Mouse (Mus musculus) kidney, adult 11 months (tissue): ENCODE data around the gene Ist1.

Experiments
- DNase-seq: peaks from one replicate; pipeline ENCODE4 v3.0.0; 2022

Gene Ist1

GRCm38 (mm10) chr8:109681535-109681934 is 11.5 kb downstream of the Ist1 start:
- DNase-seq = peak; percentile 19

- no peak for DNase-seq
Observed at GRCm38 (mm10) chr8:109675896-109676643, 17.0 kb downstream of the Ist1 start.

- peak; percentile 48 for DNase-seq
Observed at GRCm38 (mm10) chr8:109673596-109673995, 19.5 kb downstream of the Ist1 start.

- no peak for DNase-seq
Observed at GRCm38 (mm10) chr8:109672656-109673055, 20.4 kb downstream of the Ist1 start.

GRCm38 (mm10) chr8:109666616-109667015 is 26.4 kb downstream of the Ist1 start:
- no peak for DNase-seq

- no peak for DNase-seq
Observed at GRCm38 (mm10) chr8:109662328-109662727, 30.7 kb downstream of the Ist1 start.

- no peak for DNase-seq
Observed at GRCm38 (mm10) chr8:109656860-109657259, 36.2 kb downstream of the Ist1 start.

- no peak for DNase-seq
Observed at GRCm38 (mm10) chr8:109650801-109651200, 42.3 kb downstream of the Ist1 start.

- DNase-seq = no peak
Observed at GRCm38 (mm10) chr8:109648469-109648868, 44.6 kb downstream of the Ist1 start.

- no peak for DNase-seq
Observed at GRCm38 (mm10) chr8:109647331-109647730, 45.7 kb downstream of the Ist1 start.

GRCm38 (mm10) chr8:109641236-109641635 is 51.8 kb downstream of the Ist1 start:
- no peak for DNase-seq

- DNase-seq = no peak
Observed at GRCm38 (mm10) chr8:109640410-109640809, 52.6 kb downstream of the Ist1 start.

- DNase-seq = no peak
Observed at GRCm38 (mm10) chr8:109638851-109639250, 54.2 kb downstream of the Ist1 start.

GRCm38 (mm10) chr8:109635146-109635545 is 57.9 kb downstream of the Ist1 start:
- no peak for DNase-seq

- no peak for DNase-seq
Observed at GRCm38 (mm10) chr8:109632498-109632897, 60.6 kb downstream of the Ist1 start.

- no peak for DNase-seq
Observed at GRCm38 (mm10) chr8:109628638-109629037, 64.4 kb downstream of the Ist1 start.
